Mouse (Mus musculus): ENCODE data around the gene Amy2a4. TPM values are rescaled to one million over a fixed set of nuclear protein-coding genes. Genes with fewer than 3 reads are reported as not detected.
"Not testable (repeated sequence)": the region's sequence is repeated elsewhere in the genome, so short reads cannot be mapped to it uniquely, and the experiment has no call there.

Gene Amy2a4
- polyA plus RNA-seq (2014; fragmentation: Nextera tagmentation; extraction: Ambion mirVana): not detected in 2 replicates

GRCm38 (mm10) chr3:113291349-113291748 is at the start of gene Amy2a4:
TSS of gene Amy2a4 (minus strand) at chr3:113291449.
- H3K27me3 ChIP-seq (replicated peaks; ENCODE audit: control insufficient read depth, insufficient read depth, low read length); ATAC-seq (replicated peaks; ENCODE audit: low FRiP score); H3K9me3 ChIP-seq (ENCODE audit: control insufficient read depth, low read length); DNase-seq (ENCODE audit: low spot score); H3K27ac ChIP-seq (ENCODE audit: low read depth, low read length); H3K36me3 ChIP-seq (ENCODE audit: control insufficient read depth, insufficient read depth, low read length); H3K4me3 ChIP-seq (ENCODE audit: low read depth, low read length); H3K4me2 ChIP-seq; H3K4me1 ChIP-seq (replicated peaks; ENCODE audit: control insufficient read depth, insufficient read depth, low read length); H3K9ac ChIP-seq (ENCODE audit: low read depth, low read length): not testable (repeated sequence)
- no CpG with 5 or more reads among the region's 4 CpGs for WGBS

- not testable (repeated sequence) for H3K36me3 ChIP-seq (ENCODE audit: control insufficient read depth, insufficient read depth, low read length); ATAC-seq (replicated peaks; ENCODE audit: low FRiP score); H3K27me3 ChIP-seq (replicated peaks; ENCODE audit: control insufficient read depth, insufficient read depth, low read length); H3K4me2 ChIP-seq; H3K27ac ChIP-seq (ENCODE audit: low read depth, low read length); DNase-seq (ENCODE audit: low spot score); H3K4me3 ChIP-seq (ENCODE audit: low read depth, low read length); H3K9ac ChIP-seq (ENCODE audit: low read depth, low read length); H3K4me1 ChIP-seq (replicated peaks; ENCODE audit: control insufficient read depth, insufficient read depth, low read length); H3K9me3 ChIP-seq (ENCODE audit: control insufficient read depth, low read length)
- no CpG with 5 or more reads among the region's 4 CpGs for WGBS
Observed at GRCm38 (mm10) chr3:113323952-113324351, 32.7 kb upstream of the Amy2a4 start, which contains the start of gene Amy2a3. TSS of gene Amy2a3 (minus strand) at chr3:113324052.

GRCm38 (mm10) chr3:113312937-113313336 is 21.7 kb upstream of the Amy2a4 start:
- not testable (repeated sequence) for H3K27me3 ChIP-seq (replicated peaks; ENCODE audit: control insufficient read depth, insufficient read depth, low read length); H3K9me3 ChIP-seq (ENCODE audit: control insufficient read depth, low read length); H3K9ac ChIP-seq (ENCODE audit: low read depth, low read length); H3K4me1 ChIP-seq (replicated peaks; ENCODE audit: control insufficient read depth, insufficient read depth, low read length); DNase-seq (ENCODE audit: low spot score); H3K4me2 ChIP-seq; H3K27ac ChIP-seq (ENCODE audit: low read depth, low read length); H3K36me3 ChIP-seq (ENCODE audit: control insufficient read depth, insufficient read depth, low read length); H3K4me3 ChIP-seq (ENCODE audit: low read depth, low read length); ATAC-seq (replicated peaks; ENCODE audit: low FRiP score)
- WGBS: no CpG with 5 or more reads among the region's 3 CpGs

- not testable (repeated sequence) for H3K9ac ChIP-seq (ENCODE audit: low read depth, low read length); H3K4me1 ChIP-seq (replicated peaks; ENCODE audit: control insufficient read depth, insufficient read depth, low read length); DNase-seq (ENCODE audit: low spot score); H3K9me3 ChIP-seq (ENCODE audit: control insufficient read depth, low read length); ATAC-seq (replicated peaks; ENCODE audit: low FRiP score); H3K27ac ChIP-seq (ENCODE audit: low read depth, low read length); H3K4me3 ChIP-seq (ENCODE audit: low read depth, low read length); H3K27me3 ChIP-seq (replicated peaks; ENCODE audit: control insufficient read depth, insufficient read depth, low read length); H3K4me2 ChIP-seq; H3K36me3 ChIP-seq (ENCODE audit: control insufficient read depth, insufficient read depth, low read length)
Observed at GRCm38 (mm10) chr3:113280285-113280684, 11.0 kb downstream of the Amy2a4 start.

- H3K27ac ChIP-seq (ENCODE audit: low read depth, low read length); ATAC-seq (replicated peaks; ENCODE audit: low FRiP score); H3K9me3 ChIP-seq (ENCODE audit: control insufficient read depth, low read length); H3K9ac ChIP-seq (ENCODE audit: low read depth, low read length); H3K4me2 ChIP-seq; DNase-seq (ENCODE audit: low spot score); H3K27me3 ChIP-seq (replicated peaks; ENCODE audit: control insufficient read depth, insufficient read depth, low read length); H3K36me3 ChIP-seq (ENCODE audit: control insufficient read depth, insufficient read depth, low read length); H3K4me1 ChIP-seq (replicated peaks; ENCODE audit: control insufficient read depth, insufficient read depth, low read length); H3K4me3 ChIP-seq (ENCODE audit: low read depth, low read length): not testable (repeated sequence)
Observed at GRCm38 (mm10) chr3:113279586-113279985, 11.7 kb downstream of the Amy2a4 start.

- H3K27me3 ChIP-seq (replicated peaks; ENCODE audit: control insufficient read depth, insufficient read depth, low read length); H3K27ac ChIP-seq (ENCODE audit: low read depth, low read length); H3K36me3 ChIP-seq (ENCODE audit: control insufficient read depth, insufficient read depth, low read length); H3K4me3 ChIP-seq (ENCODE audit: low read depth, low read length); H3K9me3 ChIP-seq (ENCODE audit: control insufficient read depth, low read length); H3K4me2 ChIP-seq; ATAC-seq (replicated peaks; ENCODE audit: low FRiP score); H3K4me1 ChIP-seq (replicated peaks; ENCODE audit: control insufficient read depth, insufficient read depth, low read length); H3K9ac ChIP-seq (ENCODE audit: low read depth, low read length); DNase-seq (ENCODE audit: low spot score): not testable (repeated sequence)
- no CpG with 5 or more reads among the region's 4 CpGs for WGBS
Observed at GRCm38 (mm10) chr3:113258737-113259136, 32.5 kb downstream of the Amy2a4 start, which contains the start of gene Amy2a5. TSS of gene Amy2a5 (minus strand) at chr3:113258837.

Other genes starting within 250 kb of the Amy2a4 start
- gene Amy2a5, start 32.6 kb downstream of the Amy2a4 start, polyA plus RNA-seq (2014; fragmentation: Nextera tagmentation; extraction: Ambion mirVana): not detected in 2 replicates
- not detected in 2 replicates for gene Amy2a3, start 32.6 kb upstream of the Amy2a4 start, polyA plus RNA-seq (2014; fragmentation: Nextera tagmentation; extraction: Ambion mirVana)
- gene Amy2a2, start 65.2 kb upstream of the Amy2a4 start, polyA plus RNA-seq (2014; fragmentation: Nextera tagmentation; extraction: Ambion mirVana): not detected in 2 replicates
- not detected in 2 replicates for gene Amy2a1, start 241.0 kb upstream of the Amy2a4 start, polyA plus RNA-seq (2014; fragmentation: Nextera tagmentation; extraction: Ambion mirVana)

All from liver, embryonic 11.5 days (tissue).